Mouse (Mus musculus): ENCODE data around the gene Podxl2.

Podxl2 gene

GRCm38 (mm10) chr6:88803051-88803450 lies 71.8 kb downstream of the Podxl2 start:
- DNase-seq (ENCODE audit: low read depth, low spot score), result no peak

DNA sequence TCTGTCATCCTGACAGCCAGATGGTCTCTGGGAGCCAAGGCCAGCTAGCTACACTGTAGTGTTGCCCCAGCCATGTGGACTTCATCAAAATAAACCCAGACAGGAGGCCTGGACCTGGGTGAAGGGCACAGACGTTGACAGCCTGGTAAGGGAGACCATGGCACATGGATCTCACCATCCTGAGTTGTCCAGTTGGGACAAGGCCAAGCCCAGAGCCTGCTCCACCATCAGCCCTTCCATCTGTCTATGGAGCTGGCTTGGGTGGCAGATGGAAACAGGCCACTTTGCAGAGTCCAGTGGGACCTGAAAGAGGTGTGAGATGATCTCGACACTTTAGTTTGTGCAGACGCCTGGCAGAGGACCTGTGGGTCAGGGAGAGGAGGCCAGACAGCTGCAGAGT lies 74.1 kb downstream of the Podxl2 start:
- no peak for DNase-seq (ENCODE audit: low read depth, low spot score)

DNA sequence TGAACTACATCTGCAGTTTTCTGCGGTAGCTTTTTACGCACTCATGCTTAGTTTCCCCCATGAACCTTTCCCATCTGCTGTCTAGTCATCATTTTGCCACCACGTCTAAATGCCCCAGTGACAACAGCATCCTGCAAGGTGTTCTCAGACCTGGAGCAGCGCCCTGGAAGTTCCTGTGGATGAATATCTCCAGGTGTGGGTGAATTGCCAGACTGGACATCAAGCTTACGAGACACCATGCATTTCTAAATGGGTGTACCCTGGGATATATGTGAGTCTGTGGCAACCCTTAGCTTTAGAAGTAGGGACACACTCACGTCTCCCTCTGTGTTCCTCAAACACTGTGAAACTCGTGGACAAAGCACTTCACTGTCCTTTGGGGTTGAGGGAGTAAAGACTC lies 74.7 kb downstream of the Podxl2 start:
- no peak for DNase-seq (ENCODE audit: low read depth, low spot score)

DNA sequence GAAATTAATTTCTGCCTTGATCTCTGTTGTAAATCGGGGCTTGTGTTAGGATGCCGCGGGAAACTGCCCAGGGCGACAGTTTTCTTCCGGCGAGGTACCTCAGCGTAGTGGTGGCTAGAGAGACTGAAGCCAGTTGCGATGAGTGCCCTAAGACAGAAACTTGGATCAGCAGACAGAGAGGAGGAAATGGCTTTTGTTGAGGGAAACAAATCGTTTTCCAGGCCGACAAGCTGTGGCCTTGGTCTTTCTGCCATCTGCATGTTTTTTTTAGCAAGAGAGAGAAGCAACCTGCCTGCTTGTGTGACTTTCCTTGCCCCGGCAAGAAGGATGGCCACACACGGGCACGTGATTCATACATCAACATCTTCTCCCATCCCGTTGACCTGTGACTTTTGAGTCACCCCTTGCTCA lies 80.3 kb downstream of the Podxl2 start:
- DNase-seq (ENCODE audit: low read depth, low spot score), result no peak

GRCm38 (mm10) chr6:88793872-88794271 lies 81.0 kb downstream of the Podxl2 start:
- DNase-seq (ENCODE audit: low read depth, low spot score), result no peak

DNA sequence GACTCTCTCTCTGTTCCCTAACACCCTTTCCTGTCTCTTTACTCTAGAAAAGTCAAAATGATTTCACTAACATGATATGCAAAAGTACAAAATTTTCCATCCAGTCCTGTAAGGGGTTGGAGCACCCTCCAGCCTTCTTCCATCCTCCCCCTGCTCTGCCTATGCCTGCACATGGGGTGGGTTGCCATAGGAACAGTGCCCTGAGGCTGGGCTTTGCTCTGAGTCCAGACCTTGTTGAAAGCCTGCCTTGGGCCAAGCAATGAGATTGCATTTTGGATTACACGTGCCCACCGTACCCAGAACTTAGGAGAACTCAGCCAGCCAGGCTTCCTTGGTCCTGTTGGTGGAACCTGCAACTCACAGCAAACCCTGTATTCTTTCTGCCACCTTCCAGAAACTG lies 81.6 kb downstream of the Podxl2 start:
- no peak for DNase-seq (ENCODE audit: low read depth, low spot score)

All from WW6 (cell line).